Mouse (Mus musculus): Measurements from ENCODE around the gene Gpc6. TPM values are rescaled to one million over a fixed set of nuclear protein-coding genes. Genes with fewer than 3 reads are reported as not detected.

Gene Gpc6
- polyA plus RNA-seq, 1 experiment from 2014 or later: 20.1 TPM

DNA sequence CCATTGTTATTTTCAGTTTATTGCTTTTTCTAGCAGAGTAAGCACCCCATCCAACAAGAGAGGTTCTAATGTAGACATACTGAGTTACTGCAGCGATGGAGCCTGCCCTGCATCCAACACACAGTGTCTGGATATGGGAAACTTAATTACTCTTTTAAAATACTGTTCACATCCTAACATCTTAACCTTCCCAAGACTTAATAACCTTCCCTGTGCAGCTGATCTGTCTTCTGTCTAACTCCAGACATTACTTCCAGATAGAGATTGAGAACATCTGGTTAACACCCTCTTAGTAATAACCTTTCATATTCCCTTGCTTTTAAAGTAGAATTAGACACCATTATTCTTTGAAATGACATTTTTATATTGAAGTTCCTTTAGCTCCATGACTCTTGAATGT, 407.1 kb downstream of the Gpc6 start:
- Histone ChIP-seq H3K4me1 (replicated peaks) (no peaks in the 10 kb centered on the region), H3K9ac (no peak overlapping the region), H3K27me3 (no peaks in the 10 kb centered on the region), H3K9me3 (replicated peaks) (no peaks in the 10 kb centered on the region), H3K36me3 (no peaks in the 10 kb centered on the region), H3K4me2 (no peak overlapping the region), H3K27ac (no peak overlapping the region), H3K4me3 (no peak overlapping the region)
- ATAC-seq (replicated peaks; ENCODE audit: insufficient number of reproducible peaks, insufficient read depth, low FRiP score, low read depth): no peak
- WGBS: 71% methylated on average over 1 of the region's 1 CpGs

- 76% methylated on average over 1 of the region's 1 CpGs for WGBS
- Histone ChIP-seq H3K9me3 (replicated peaks) (no peaks in the 10 kb centered on the region), H3K4me2 (no peak overlapping the region), H3K4me1 (replicated peaks) (no peaks in the 10 kb centered on the region), H3K27ac (no peak overlapping the region), H3K9ac (no peak overlapping the region), H3K27me3 (no peaks in the 10 kb centered on the region), H3K36me3 (no peaks in the 10 kb centered on the region), H3K4me3 (no peak overlapping the region)
- no peak for ATAC-seq (replicated peaks; ENCODE audit: insufficient number of reproducible peaks, insufficient read depth, low FRiP score, low read depth)
Observed at GRCm38 (mm10) chr14:117337271-117337670, 412.2 kb downstream of the Gpc6 start.

GRCm38 (mm10) chr14:117340549-117340948, 415.4 kb downstream of the Gpc6 start:
- whole genome bisulfite sequencing: 79% methylated on average over 4 of the region's 4 CpGs
- H3K9me3 ChIP-seq (replicated peaks): no peaks in the 10 kb centered on the region
- H3K9ac ChIP-seq: no peak overlapping the region
- H3K4me1 ChIP-seq (replicated peaks): no peaks in the 10 kb centered on the region
- H3K4me2 ChIP-seq: no peak overlapping the region
- H3K27me3 ChIP-seq: no peaks in the 10 kb centered on the region
- H3K4me3 ChIP-seq: no peak overlapping the region
- no peak overlapping the region for H3K27ac ChIP-seq
- H3K36me3 ChIP-seq: no peaks in the 10 kb centered on the region
- ATAC-seq (replicated peaks; ENCODE audit: insufficient number of reproducible peaks, insufficient read depth, low FRiP score, low read depth): no peak

GRCm38 (mm10) chr14:117344505-117344904, 419.4 kb downstream of the Gpc6 start:
- no peak overlapping the region for H3K9ac ChIP-seq
- no peak for ATAC-seq (replicated peaks; ENCODE audit: insufficient number of reproducible peaks, insufficient read depth, low FRiP score, low read depth)
- no peaks in the 10 kb centered on the region for H3K27me3 ChIP-seq
- WGBS: 79% methylated on average over 6 of the region's 6 CpGs
- H3K36me3 ChIP-seq: no peaks in the 10 kb centered on the region
- H3K4me1 ChIP-seq (replicated peaks): no peaks in the 10 kb centered on the region
- H3K4me3 ChIP-seq: no peak overlapping the region
- H3K9me3 ChIP-seq (replicated peaks): no peaks in the 10 kb centered on the region
- H3K4me2 ChIP-seq: no peak overlapping the region
- no peak overlapping the region for H3K27ac ChIP-seq

- no peak overlapping the region for H3K9ac ChIP-seq
- no peak overlapping the region for H3K4me3 ChIP-seq
- 88% methylated on average over 6 of the region's 6 CpGs for WGBS
- H3K27ac ChIP-seq: no peak overlapping the region
- H3K9me3 ChIP-seq (replicated peaks): no peaks in the 10 kb centered on the region
- H3K4me2 ChIP-seq: no peak overlapping the region
- H3K27me3 ChIP-seq: no peaks in the 10 kb centered on the region
- H3K36me3 ChIP-seq: no peaks in the 10 kb centered on the region
- no peak for ATAC-seq (replicated peaks; ENCODE audit: insufficient number of reproducible peaks, insufficient read depth, low FRiP score, low read depth)
- no peaks in the 10 kb centered on the region for H3K4me1 ChIP-seq (replicated peaks)
Observed at GRCm38 (mm10) chr14:117346372-117346885, 421.3 kb downstream of the Gpc6 start.

DNA sequence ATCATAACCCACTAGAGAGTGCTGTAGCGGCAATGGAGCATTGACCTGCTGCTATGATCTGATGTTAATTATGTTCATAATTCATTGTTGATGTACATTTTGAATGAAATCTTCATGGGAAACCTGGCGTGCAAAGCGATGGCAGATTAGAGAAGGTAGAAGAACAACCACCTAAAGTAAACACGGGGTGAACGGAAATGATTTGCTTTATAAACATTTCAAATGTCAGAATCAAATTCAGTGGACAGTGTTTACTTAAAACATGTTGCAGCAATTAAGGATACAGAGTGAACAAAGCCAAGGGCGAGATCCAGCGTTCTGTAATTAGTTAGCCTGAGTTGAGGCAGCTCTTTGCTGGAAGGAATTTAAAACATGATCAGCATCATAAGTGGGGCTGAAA, 426.2 kb downstream of the Gpc6 start:
- no peak for ATAC-seq (replicated peaks; ENCODE audit: insufficient number of reproducible peaks, insufficient read depth, low FRiP score, low read depth)
- Histone ChIP-seq H3K27me3 (no peaks in the 10 kb centered on the region), H3K4me3 (no peak overlapping the region), H3K9ac (no peak overlapping the region), H3K27ac (no peak overlapping the region), H3K36me3 (no peaks in the 10 kb centered on the region), H3K9me3 (replicated peaks) (no peaks in the 10 kb centered on the region), H3K4me1 (replicated peaks) (no peaks in the 10 kb centered on the region), H3K4me2 (no peak overlapping the region)
- 80% methylated on average over 7 of the region's 7 CpGs for WGBS

DNA sequence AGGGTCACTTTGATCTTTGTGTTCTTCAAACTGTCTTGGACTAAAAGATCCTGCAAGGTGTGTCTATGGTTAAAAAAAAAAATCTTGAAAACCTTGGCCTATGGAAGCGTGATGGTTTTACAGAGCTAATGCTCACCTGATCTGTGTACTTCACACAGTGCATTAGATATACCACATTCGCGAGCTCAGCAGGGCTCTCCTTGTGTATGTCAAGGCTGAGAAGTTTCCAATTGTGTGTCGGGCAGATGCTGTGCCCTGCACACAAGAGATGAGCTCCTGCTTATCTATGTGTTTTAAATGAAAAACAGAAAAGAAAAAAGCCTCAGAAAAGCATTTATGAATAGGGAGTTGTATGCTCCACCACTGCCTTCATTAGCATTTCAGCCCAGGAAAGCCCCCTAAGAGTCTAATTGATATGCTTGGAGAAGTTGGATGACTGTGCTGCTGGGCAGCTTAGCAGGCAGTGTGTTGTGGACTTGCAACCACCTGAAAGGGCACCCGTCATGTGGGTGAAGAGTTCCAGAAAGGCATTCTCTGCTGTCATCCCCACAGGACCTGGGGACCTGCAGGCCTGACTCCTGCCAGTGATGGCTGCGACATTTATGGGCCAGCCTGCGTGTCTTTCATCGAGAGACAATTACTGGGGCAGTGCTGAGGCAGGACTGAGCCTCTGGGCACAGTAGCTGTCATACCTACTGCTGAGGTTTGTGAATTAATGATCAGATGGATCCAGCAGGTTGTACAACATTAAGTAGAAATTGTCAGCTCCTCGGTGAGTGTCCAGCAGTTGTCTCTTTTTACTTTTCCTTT, 436.2 kb downstream of the Gpc6 start:
- H3K4me2 ChIP-seq: no peak overlapping the region
- no peaks in the 10 kb centered on the region for H3K4me1 ChIP-seq (replicated peaks)
- H3K4me3 ChIP-seq: no peak overlapping the region
- no peak overlapping the region for H3K27ac ChIP-seq
- H3K36me3 ChIP-seq: no peaks in the 10 kb centered on the region
- 65% methylated on average over 9 of the region's 9 CpGs for WGBS
- no peaks in the 10 kb centered on the region for H3K27me3 ChIP-seq
- H3K9ac ChIP-seq: no peak overlapping the region
- no peaks in the 10 kb centered on the region for H3K9me3 ChIP-seq (replicated peaks)
- ATAC-seq (replicated peaks; ENCODE audit: insufficient number of reproducible peaks, insufficient read depth, low FRiP score, low read depth): no peak

GRCm38 (mm10) chr14:117361965-117362309, 436.8 kb downstream of the Gpc6 start:
- Histone ChIP-seq H3K4me2 (no peak overlapping the region), H3K27me3 (no peaks in the 10 kb centered on the region), H3K4me3 (no peak overlapping the region), H3K27ac (no peak overlapping the region), H3K9ac (no peak overlapping the region), H3K9me3 (replicated peaks) (no peaks in the 10 kb centered on the region), H3K36me3 (no peaks in the 10 kb centered on the region), H3K4me1 (replicated peaks) (no peaks in the 10 kb centered on the region)
- WGBS: 78% methylated on average over 2 of the region's 2 CpGs
- ATAC-seq (replicated peaks; ENCODE audit: insufficient number of reproducible peaks, insufficient read depth, low FRiP score, low read depth): no peak

GRCm38 (mm10) chr14:117369331-117369866, 444.3 kb downstream of the Gpc6 start:
- H3K4me2 ChIP-seq: no peak overlapping the region
- no peak for ATAC-seq (replicated peaks; ENCODE audit: insufficient number of reproducible peaks, insufficient read depth, low FRiP score, low read depth)
- no peak overlapping the region for H3K9ac ChIP-seq
- H3K4me1 ChIP-seq (replicated peaks): no peaks in the 10 kb centered on the region
- H3K9me3 ChIP-seq (replicated peaks): no peaks in the 10 kb centered on the region
- H3K27me3 ChIP-seq: no peaks in the 10 kb centered on the region
- no peak overlapping the region for H3K27ac ChIP-seq
- 80% methylated on average over 18 of the region's 18 CpGs for WGBS
- no peaks in the 10 kb centered on the region for H3K36me3 ChIP-seq
- H3K4me3 ChIP-seq: no peak overlapping the region

GRCm38 (mm10) chr14:117376822-117377376, 451.8 kb downstream of the Gpc6 start:
- H3K4me3 ChIP-seq: no peak overlapping the region
- H3K9me3 ChIP-seq (replicated peaks): no peaks in the 10 kb centered on the region
- no peak for ATAC-seq (replicated peaks; ENCODE audit: insufficient number of reproducible peaks, insufficient read depth, low FRiP score, low read depth)
- no peaks in the 10 kb centered on the region for H3K27me3 ChIP-seq
- no peak overlapping the region for H3K27ac ChIP-seq
- H3K36me3 ChIP-seq: no peaks in the 10 kb centered on the region
- H3K4me2 ChIP-seq: no peak overlapping the region
- no peak overlapping the region for H3K9ac ChIP-seq
- no peaks in the 10 kb centered on the region for H3K4me1 ChIP-seq (replicated peaks)
- WGBS: 59% methylated on average over 4 of the region's 4 CpGs

GRCm38 (mm10) chr14:117379979-117380378, 454.9 kb downstream of the Gpc6 start:
- no peak for ATAC-seq (replicated peaks; ENCODE audit: insufficient number of reproducible peaks, insufficient read depth, low FRiP score, low read depth)
- no peaks in the 10 kb centered on the region for H3K9me3 ChIP-seq (replicated peaks)
- WGBS: 43% methylated on average over 6 of the region's 6 CpGs
- no peak overlapping the region for H3K4me2 ChIP-seq
- peaks cover 5% of the 10 kb centered on the region for H3K4me1 ChIP-seq (replicated peaks)
- no peak overlapping the region for H3K9ac ChIP-seq
- H3K27ac ChIP-seq: peak overlapping the region; percentile 13; the same call in 1 of the 2 replicates
- no peak overlapping the region for H3K4me3 ChIP-seq
- no peaks in the 10 kb centered on the region for H3K27me3 ChIP-seq
- no peaks in the 10 kb centered on the region for H3K36me3 ChIP-seq
